Comparison of ENCODE assay signal across 7 mouse cellular contexts in genomic region chr5:104508195-104508891, GRCm38 (mm10). TPM values are rescaled to one million over a fixed set of nuclear protein-coding genes. Genes with fewer than 3 reads are reported as not detected.
DNase-seq lines count a peak whose midpoint lies in the region; ATAC-seq lines count a peak whose summit lies in the region.

BC005561 (plus strand) TSS chr5:104508352.

- peaks cover 2% of the 10 kb centered on the region; the same call in 1 of the 2 replicates for H3K4me1 ChIP-seq in intestine, embryonic 16.5 days (ENCODE audit: control insufficient read depth, insufficient read depth, low read length)
- H3K4me1 ChIP-seq in midbrain, embryonic 11.5 days (ENCODE audit: control insufficient read depth, insufficient read depth, low read length) = peaks cover 7% of the 10 kb centered on the region

- intact Hi-C loops in gastrocnemius, postnatal 36 days (cut with DNase I) = no loop called here
- intact Hi-C loops in left cerebral cortex, postnatal 36 days (cut with DNase I) = no loop called here

- H3K9me3 ChIP-seq in intestine, embryonic 16.5 days (ENCODE audit: control insufficient read depth, low read length) = no peaks in the 10 kb centered on the region
- peaks cover 4% of the 10 kb centered on the region; the same call in 1 of the 2 replicates for H3K9me3 ChIP-seq in midbrain, embryonic 11.5 days (ENCODE audit: control insufficient read depth, low read length)

- peak; percentile 95 for ATAC-seq in intestine, embryonic 16.5 days
- peak; percentile 96 for ATAC-seq in midbrain, embryonic 11.5 days (ENCODE audit: low FRiP score)

- WGBS in intestine, embryonic 16.5 days = under 1% methylated on average over 75 of the region's 83 CpGs
- WGBS in midbrain, embryonic 11.5 days = under 1% methylated on average over 52 of the region's 83 CpGs

- peak within 1 kb of the TSS; percentile 73 for H3K4me2 ChIP-seq in intestine, embryonic 16.5 days (ENCODE audit: low read depth, low read length)
- H3K4me2 ChIP-seq in midbrain, embryonic 11.5 days = peak within 1 kb of the TSS; percentile 72

- peaks cover 3% of the 10 kb centered on the region; the same call in 1 of the 2 replicates for H3K36me3 ChIP-seq in intestine, embryonic 16.5 days (ENCODE audit: control insufficient read depth, insufficient read depth, low read length)
- H3K36me3 ChIP-seq in midbrain, embryonic 11.5 days (ENCODE audit: control insufficient read depth, insufficient read depth, low read length) = peaks cover 2% of the 10 kb centered on the region; the same call in 1 of the 2 replicates

- no peaks in the 10 kb centered on the region for H3K27me3 ChIP-seq in intestine, embryonic 16.5 days (replicated peaks; ENCODE audit: control insufficient read depth, insufficient read depth, low read length)
- no peaks in the 10 kb centered on the region for H3K27me3 ChIP-seq in midbrain, embryonic 11.5 days (ENCODE audit: control insufficient read depth, insufficient read depth, low read length)

- peak within 1 kb of the TSS; percentile 95 for H3K9ac ChIP-seq in intestine, embryonic 16.5 days (ENCODE audit: low read depth, low read length)
- H3K9ac ChIP-seq in midbrain, embryonic 11.5 days (ENCODE audit: low read length) = peak within 1 kb of the TSS; percentile 92

- H3K27ac ChIP-seq in intestine, embryonic 16.5 days (ENCODE audit: low read length) = peak within 1 kb of the TSS; percentile 93
- peak within 1 kb of the TSS; percentile 84 for H3K27ac ChIP-seq in midbrain, embryonic 11.5 days (ENCODE audit: low read depth, low read length)

- peak; percentile 82 to 83 for DNase-seq in adrenal gland, adult 18-20 months (ENCODE audit: low spot score in 2 of 2)
- peak; percentile 95 for DNase-seq in embryo, embryonic 11 days
- peak; percentile 74 to 78 for DNase-seq in gastrocnemius, postnatal 36 days
- peak; percentile 89 to 91 for DNase-seq in left cerebral cortex, postnatal 36 days (ENCODE audit: low spot score in 2 of 2)
- DNase-seq in midbrain, embryonic 11.5 days (ENCODE audit: low spot score, missing footprints) = peak; percentile 97
- DNase-seq in skeletal muscle tissue, adult 2 months (ENCODE audit: low read depth, low spot score) = peak; percentile 68

- peak within 1 kb of the TSS; percentile 90 for H3K4me3 ChIP-seq in intestine, embryonic 16.5 days (ENCODE audit: low read length)
- peak within 1 kb of the TSS; percentile 76 for H3K4me3 ChIP-seq in midbrain, embryonic 11.5 days (ENCODE audit: low read depth, low read length)

RNA-seq across cellular contexts. Expression of gene BC005561, which starts in this region (rescaled TPM):
- total RNA-seq in adrenal gland, adult 18-20 months (2021) = 10 to 100 TPM in 1 of 2 experiments, 1 to 10 TPM in 1; 9.0 to 12.0 TPM
- 1 to 10 TPM; 3.2 to 4.7 TPM for total RNA-seq in gastrocnemius, postnatal 36 days (2021)
- polyA plus RNA-seq in intestine, embryonic 16.5 days (2015; fragmentation: Nextera tagmentation; extraction: Ambion mirVana) = 6.3 and 7.1 TPM in 2 replicates
- 10 to 100 TPM; 11.4 to 16.6 TPM for total RNA-seq in left cerebral cortex, postnatal 36 days (2021)
- 16.6 and 17.6 TPM in 2 replicates for polyA plus RNA-seq in midbrain, embryonic 11.5 days (2014; fragmentation: Nextera tagmentation; extraction: Ambion mirVana)

Comparison
In these comparisons a context has a peak if more than half of its experiments do, and no peak if none do; other contexts are left out.
1. Peak in every context shown above with its lines: DNase-seq, ATAC-seq, H3K4me3 ChIP-seq and H3K27ac ChIP-seq.